Mouse (Mus musculus) liver, postnatal 0 days (tissue): ENCODE measurements around the gene BC048403.

Source experiments
- CTCF ChIP-seq: sonication (generic); IDR thresholded peaks from 2 replicates; pipeline ENCODE4 v1.5.1; 2016; ENCODE audit warnings: antibody characterized with exemption, low read depth
- EP300 ChIP-seq: IDR thresholded peaks from 2 replicates; pipeline ENCODE4 v1.6.1; 2016; ENCODE audit warnings: antibody characterized with exemption, low read depth, mild to moderate bottlenecking

DNA sequence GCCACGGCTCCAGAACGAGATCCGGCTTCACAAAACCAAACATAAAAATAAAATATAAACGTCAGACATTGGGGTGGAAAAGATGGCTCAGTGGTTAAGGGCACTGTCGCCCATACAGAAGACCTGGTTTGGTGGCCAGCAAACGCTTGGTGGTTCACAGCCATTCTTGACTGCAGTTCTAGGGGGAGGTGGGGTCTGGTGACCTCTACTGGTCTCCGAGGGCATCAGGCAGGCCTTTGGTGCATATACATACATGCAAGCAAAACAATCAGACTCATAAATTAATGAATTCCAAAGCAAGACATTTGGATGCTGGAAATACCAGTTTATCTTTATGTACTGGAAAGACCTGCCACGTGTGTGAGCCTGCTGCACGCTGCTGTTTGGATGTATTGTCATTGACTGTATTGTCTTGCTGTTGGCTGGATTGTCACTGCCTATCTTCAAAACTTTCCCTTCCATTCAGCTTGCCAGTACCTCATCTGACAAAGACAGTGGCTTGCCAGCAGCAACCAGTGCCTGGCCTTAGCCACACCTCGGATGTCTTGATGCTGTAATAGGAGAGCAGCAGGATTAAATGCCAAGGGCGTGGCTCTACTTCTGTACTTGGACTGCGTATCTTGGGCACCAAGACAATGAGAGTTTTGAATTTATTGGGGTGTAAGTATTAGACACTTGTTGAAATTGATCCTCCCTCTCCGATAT is 24.9 kb downstream of the BC048403 start:
- TF ChIP-seq EP300 (no peak), CTCF (peak; percentile 39)
